Mouse (Mus musculus): ENCODE data around the gene Dbnl.

Gene Dbnl

GRCm38 (mm10) chr11:5788056-5789014 is at the start of gene Dbnl:
Gene Dbnl (plus strand): TSS chr11:5788488.
- peak; percentile 88 to 92 for DNase-seq (ENCODE audit: low spot score in 2 of 2)

GRCm38 (mm10) chr11:5738888-5739632 is 49.2 kb upstream of the Dbnl start:
- DNase-seq (ENCODE audit: low spot score in 2 of 2): no peak

GRCm38 (mm10) chr11:5739846-5740245 is 48.4 kb upstream of the Dbnl start:
- no peak for DNase-seq (ENCODE audit: low spot score in 2 of 2)

GRCm38 (mm10) chr11:5740599-5740964 is 47.7 kb upstream of the Dbnl start:
- no peak for DNase-seq (ENCODE audit: low spot score in 2 of 2)

- DNase-seq (ENCODE audit: low spot score in 2 of 2): peak in 1 of 2 experiments; percentile 58
Observed at GRCm38 (mm10) chr11:5740965-5741627, 47.2 kb upstream of the Dbnl start.

GRCm38 (mm10) chr11:5742106-5742505 is 46.2 kb upstream of the Dbnl start:
- no peak for DNase-seq (ENCODE audit: low spot score in 2 of 2)

GRCm38 (mm10) chr11:5744951-5745350 is 43.3 kb upstream of the Dbnl start:
- DNase-seq (ENCODE audit: low spot score in 2 of 2): no peak

GRCm38 (mm10) chr11:5753755-5754154 is 34.5 kb upstream of the Dbnl start:
- no peak for DNase-seq (ENCODE audit: low spot score in 2 of 2)

- peak; percentile 84 to 90 for DNase-seq (ENCODE audit: low spot score in 2 of 2)
Observed at GRCm38 (mm10) chr11:5761820-5762632, 26.3 kb upstream of the Dbnl start, which contains the start of gene Urgcp. Gene Urgcp (minus strand): TSS chr11:5762376.

- DNase-seq (ENCODE audit: low spot score in 2 of 2): no peak
Observed at GRCm38 (mm10) chr11:5762633-5762982, 25.7 kb upstream of the Dbnl start.

- DNase-seq (ENCODE audit: low spot score in 2 of 2): no peak
Observed at GRCm38 (mm10) chr11:5766019-5766418, 22.3 kb upstream of the Dbnl start.

GRCm38 (mm10) chr11:5778481-5778880 is 9.8 kb upstream of the Dbnl start:
- DNase-seq (ENCODE audit: low spot score in 2 of 2): no peak

GRCm38 (mm10) chr11:5780035-5780499 is 8.2 kb upstream of the Dbnl start:
- no peak for DNase-seq (ENCODE audit: low spot score in 2 of 2)

- DNase-seq (ENCODE audit: low spot score in 2 of 2): no peak
Observed at GRCm38 (mm10) chr11:5782199-5782944, 5.9 kb upstream of the Dbnl start.

GRCm38 (mm10) chr11:5785732-5786131 is 2.6 kb upstream of the Dbnl start:
- DNase-seq (ENCODE audit: low spot score in 2 of 2): no peak

- no peak for DNase-seq (ENCODE audit: low spot score in 2 of 2)
Observed at GRCm38 (mm10) chr11:5787671-5788055, 625 bp upstream of the Dbnl start.

- DNase-seq (ENCODE audit: low spot score in 2 of 2): no peak
Observed at GRCm38 (mm10) chr11:5789071-5789753, 924 bp downstream of the Dbnl start.

GRCm38 (mm10) chr11:5789754-5790333 is 1.6 kb downstream of the Dbnl start:
- DNase-seq (ENCODE audit: low spot score in 2 of 2): no peak

- no peak for DNase-seq (ENCODE audit: low spot score in 2 of 2)
Observed at GRCm38 (mm10) chr11:5790431-5790830, 2.1 kb downstream of the Dbnl start.

- no peak for DNase-seq (ENCODE audit: low spot score in 2 of 2)
Observed at GRCm38 (mm10) chr11:5795290-5795689, 7.0 kb downstream of the Dbnl start.

Data from frontal cortex, postnatal 14 days (tissue).